Mouse (Mus musculus): ENCODE results near the gene Cyp2c70.

- TF ChIP-seq CTCF (conservative IDR thresholded peaks at IDR 0.05; ENCODE audit: insufficient read depth, insufficient read length, low read depth, low read length) (no peak), POLR2A (IDR thresholded peaks at IDR 0.05; ENCODE audit: low read depth, low read length) (no peak)
Observed at GRCm38 (mm10) chr19:40232560-40232959, 45.4 kb upstream of the Cyp2c70 start.
